Mouse (Mus musculus) midbrain, embryonic 16.5 days (tissue): ENCODE measurements around the gene Nbea. TPM values are rescaled to one million over a fixed set of nuclear protein-coding genes. Genes with fewer than 3 reads are reported as not detected.

Source experiments
- ATAC-seq: fragments of 200-750 bp; cut with Nextera tagmentation; 2 replicates; pipeline ENCODE4 v1.8.0; 2017; ENCODE audit warnings: moderate TSS enrichment
- H3K27ac ChIP-seq: fragments of 300-500 bp; sonication (generic); 2 replicates; pipeline ENCODE4 v1.5.1; 2014; ENCODE audit warnings: mild to moderate bottlenecking, low read length, mixed read lengths
- H3K27me3 ChIP-seq: fragments of 300-500 bp; sonication (generic); 2 replicates; pipeline ENCODE4 v1.6.1; 2014; ENCODE audit warnings: low read depth, low read length, mixed read lengths; ENCODE audit not compliant: control insufficient read depth, insufficient read depth
- H3K36me3 ChIP-seq: fragments of 300-500 bp; sonication (generic); 2 replicates; pipeline ENCODE4 v1.6.1; 2014; ENCODE audit warnings: mild to moderate bottlenecking, low read length, moderate library complexity, mixed read lengths; ENCODE audit not compliant: control insufficient read depth, insufficient read depth
- H3K4me1 ChIP-seq: fragments of 300-500 bp; sonication (generic); 2 replicates; pipeline ENCODE4 v1.6.1; 2014; ENCODE audit warnings: mild to moderate bottlenecking, low read length, mixed read lengths; ENCODE audit not compliant: control insufficient read depth, insufficient read depth
- H3K4me2 ChIP-seq: fragments of 300-500 bp; sonication (generic); 2 replicates; pipeline ENCODE4 v1.6.1; 2014; ENCODE audit warnings: mild to moderate bottlenecking, low read length, mixed read lengths
- H3K4me3 ChIP-seq: fragments of 300-500 bp; sonication (generic); 2 replicates; pipeline ENCODE4 v1.5.1; 2014; ENCODE audit warnings: low read depth, mild to moderate bottlenecking, low read length, moderate library complexity, mixed read lengths
- H3K9ac ChIP-seq: fragments of 300-500 bp; sonication (generic); 2 replicates; pipeline ENCODE4 v1.6.1; 2014; ENCODE audit warnings: low read depth, low read length, mixed read lengths
- H3K9me3 ChIP-seq: fragments of 300-500 bp; sonication (generic); replicated peaks from 2 replicates; pipeline ENCODE4 v1.6.1; 2014; ENCODE audit warnings: mild to moderate bottlenecking, low read length, mixed read lengths; ENCODE audit not compliant: control insufficient read depth, poor library complexity, severe bottlenecking
- WGBS: fragments of 180-500 bp; shearing (Covaris S2); extraction: QIAGEN DNeasy Blood & Tissue Kit; methylation state at CpG from one replicate; pipeline ENCODE4 v1.1.7; 2014; 5-methylcytosine and 5-hydroxymethylcytosine counted together
- polyA plus RNA-seq: library from polyadenylated mRNA; unstranded; fragments of >200 nt; fragmentation: Nextera tagmentation; extraction: Ambion mirVana; gene quantifications from 2 replicates; pipeline ENCODE4 v1.2.1, GENCODE M21; 2015

The Nbea gene
- polyA plus RNA-seq, 1 experiment from 2014 or later: 60.2 TPM

- Histone ChIP-seq H3K9ac (no peak overlapping the region), H3K4me1 (no peaks in the 10 kb centered on the region), H3K4me3 (no peak overlapping the region), H3K27ac (no peak overlapping the region), H3K27me3 (no peaks in the 10 kb centered on the region), H3K36me3 (peaks cover 10% of the 10 kb centered on the region; the same call in 1 of the 2 replicates), H3K9me3 (no peaks in the 10 kb centered on the region), H3K4me2 (no peak overlapping the region)
- WGBS: 75% methylated on average over 4 of the region's 4 CpGs
- ATAC-seq: no peak
Measured at GRCm38 (mm10) chr3:56065234-56065633, 118.3 kb downstream of the Nbea start.

- no peak overlapping the region for H3K4me3 ChIP-seq
- no peak overlapping the region for H3K27ac ChIP-seq
- H3K9ac ChIP-seq: no peak overlapping the region
- H3K27me3 ChIP-seq: no peaks in the 10 kb centered on the region
- WGBS: 99% methylated on average over 5 of the region's 5 CpGs
- H3K4me1 ChIP-seq: no peaks in the 10 kb centered on the region
- H3K36me3 ChIP-seq: no peaks in the 10 kb centered on the region; the same call in 1 of the 2 replicates
- no peak for ATAC-seq
- no peak overlapping the region for H3K4me2 ChIP-seq
- H3K9me3 ChIP-seq: no peaks in the 10 kb centered on the region
Measured at GRCm38 (mm10) chr3:56045659-56046336, 137.7 kb downstream of the Nbea start.

GRCm38 (mm10) chr3:56043091-56043490 lies 140.4 kb downstream of the Nbea start:
- Histone ChIP-seq H3K4me1 (no peaks in the 10 kb centered on the region), H3K27ac (no peak overlapping the region), H3K4me2 (no peak overlapping the region), H3K27me3 (no peaks in the 10 kb centered on the region), H3K9ac (no peak overlapping the region), H3K36me3 (no peaks in the 10 kb centered on the region; the same call in 1 of the 2 replicates), H3K9me3 (no peaks in the 10 kb centered on the region), H3K4me3 (no peak overlapping the region)
- ATAC-seq: no peak
- 75% methylated on average over 1 of the region's 1 CpGs for WGBS

- ATAC-seq: no peak
- H3K9me3 ChIP-seq: no peaks in the 10 kb centered on the region
Measured at GRCm38 (mm10) chr3:56039494-56039893, 144.0 kb downstream of the Nbea start.

GRCm38 (mm10) chr3:56034596-56034995 lies 148.9 kb downstream of the Nbea start:
- Histone ChIP-seq H3K9ac (no peak overlapping the region), H3K4me1 (no peaks in the 10 kb centered on the region), H3K36me3 (no peaks in the 10 kb centered on the region), H3K27me3 (no peaks in the 10 kb centered on the region), H3K4me3 (no peak overlapping the region), H3K9me3 (no peaks in the 10 kb centered on the region), H3K27ac (no peak overlapping the region), H3K4me2 (no peak overlapping the region)
- WGBS: 90% methylated on average over 3 of the region's 3 CpGs
- no peak for ATAC-seq

More at GRCm38 (mm10) chr3:56039494-56039893, 144.0 kb downstream of the Nbea start:
- H3K4me3 ChIP-seq: no peak overlapping the region
- no peaks in the 10 kb centered on the region; the same call in 1 of the 2 replicates for H3K36me3 ChIP-seq
- 83% methylated on average over 1 of the region's 1 CpGs for WGBS
- H3K27me3 ChIP-seq: no peaks in the 10 kb centered on the region
- no peak overlapping the region for H3K9ac ChIP-seq
- no peak overlapping the region for H3K27ac ChIP-seq
- no peak overlapping the region for H3K4me2 ChIP-seq
- no peaks in the 10 kb centered on the region for H3K4me1 ChIP-seq

- no peak overlapping the region for H3K4me2 ChIP-seq
- H3K4me3 ChIP-seq: no peak overlapping the region
- H3K27ac ChIP-seq: no peak overlapping the region
- 95% methylated on average over 3 of the region's 3 CpGs for WGBS
- no peak overlapping the region for H3K9ac ChIP-seq
- no peaks in the 10 kb centered on the region for H3K9me3 ChIP-seq
- no peaks in the 10 kb centered on the region for H3K27me3 ChIP-seq
- peaks cover 4% of the 10 kb centered on the region; the same call in 1 of the 2 replicates for H3K36me3 ChIP-seq
- no peaks in the 10 kb centered on the region for H3K4me1 ChIP-seq
- no peak for ATAC-seq
Measured at GRCm38 (mm10) chr3:56018494-56018893, 165.0 kb downstream of the Nbea start.

GRCm38 (mm10) chr3:56011132-56011531 lies 172.4 kb downstream of the Nbea start:
- H3K27me3 ChIP-seq: no peaks in the 10 kb centered on the region
- 74% methylated on average over 3 of the region's 3 CpGs for WGBS
- no peak overlapping the region for H3K27ac ChIP-seq
- H3K4me1 ChIP-seq: no peaks in the 10 kb centered on the region
- H3K9me3 ChIP-seq: no peaks in the 10 kb centered on the region
- H3K4me3 ChIP-seq: no peak overlapping the region
- H3K36me3 ChIP-seq: peaks cover 4% of the 10 kb centered on the region; the same call in 1 of the 2 replicates
- no peak overlapping the region for H3K9ac ChIP-seq
- ATAC-seq: no peak
- no peak overlapping the region for H3K4me2 ChIP-seq

- no peaks in the 10 kb centered on the region for H3K9me3 ChIP-seq
- 16% methylated on average over 2 of the region's 2 CpGs for WGBS
- H3K4me1 ChIP-seq: no peaks in the 10 kb centered on the region
- no peak overlapping the region for H3K9ac ChIP-seq
- H3K27ac ChIP-seq: no peak overlapping the region
- H3K27me3 ChIP-seq: no peaks in the 10 kb centered on the region
- no peak overlapping the region for H3K4me3 ChIP-seq
- H3K4me2 ChIP-seq: no peak overlapping the region
- ATAC-seq: peak; percentile 75
- H3K36me3 ChIP-seq: peaks cover 16% of the 10 kb centered on the region
Measured at GRCm38 (mm10) chr3:56007991-56008390, 175.5 kb downstream of the Nbea start.

GRCm38 (mm10) chr3:56000259-56000658 lies 183.2 kb downstream of the Nbea start:
- WGBS: 0% methylated on average over 1 of the region's 1 CpGs
- Histone ChIP-seq H3K27ac (no peak overlapping the region), H3K4me3 (no peak overlapping the region), H3K4me2 (no peak overlapping the region), H3K4me1 (no peaks in the 10 kb centered on the region), H3K9ac (no peak overlapping the region), H3K27me3 (no peaks in the 10 kb centered on the region), H3K36me3 (peaks cover 10% of the 10 kb centered on the region), H3K9me3 (no peaks in the 10 kb centered on the region)
- peak; percentile 68; the same call in 1 of the 2 replicates for ATAC-seq
